Mouse (Mus musculus) urinary bladder, postnatal 10 days (tissue): ENCODE measurements around the gene Sipa1l1.

Source experiments
- DNase-seq: peaks from one replicate; pipeline ENCODE4 v3.0.0; 2022; ENCODE audit warnings: low spot score

Gene Sipa1l1

GRCm38 (mm10) chr12:82209753-82210152, 40.6 kb downstream of the Sipa1l1 start:
- no peak for DNase-seq

DNA sequence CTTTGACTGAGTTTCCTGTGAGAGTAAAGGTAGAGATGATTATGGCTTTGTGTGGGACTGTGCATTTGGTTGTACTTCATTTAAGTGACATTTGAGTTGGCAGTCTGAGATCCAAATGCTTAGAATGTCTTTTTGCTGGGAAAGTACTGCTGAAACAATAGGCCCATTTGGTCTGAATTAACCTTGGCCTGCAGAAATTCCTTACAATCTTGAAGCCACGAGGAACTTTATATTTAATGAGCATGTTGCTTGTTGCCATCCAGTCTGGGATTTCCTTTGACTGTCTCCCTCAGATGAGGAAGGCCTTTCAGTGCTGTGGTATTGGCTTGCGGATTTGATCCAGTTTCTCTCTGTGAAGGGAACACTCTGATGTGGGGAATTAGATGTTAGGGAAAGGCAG, 43.9 kb downstream of the Sipa1l1 start:
- DNase-seq: no peak

DNA sequence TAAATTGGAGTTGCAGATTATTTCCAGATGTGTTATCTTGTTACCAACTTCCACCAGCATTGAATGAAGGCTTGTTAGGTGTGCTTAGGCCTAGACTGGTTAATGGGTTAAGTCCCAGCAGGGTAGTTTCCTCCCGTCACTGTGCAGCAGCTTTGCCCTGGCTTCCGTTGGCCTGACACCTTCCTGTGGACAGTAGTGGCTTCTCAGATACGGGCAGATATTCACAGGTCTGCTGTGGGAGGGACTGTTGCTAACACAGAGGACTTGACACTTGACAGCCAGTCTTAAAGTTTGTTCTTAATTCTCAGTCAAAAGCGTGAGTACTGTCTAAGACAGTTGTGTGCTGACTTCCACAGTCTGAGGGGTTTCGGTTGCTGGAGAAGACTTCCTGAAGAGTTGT, 45.8 kb downstream of the Sipa1l1 start:
- no peak for DNase-seq

DNA sequence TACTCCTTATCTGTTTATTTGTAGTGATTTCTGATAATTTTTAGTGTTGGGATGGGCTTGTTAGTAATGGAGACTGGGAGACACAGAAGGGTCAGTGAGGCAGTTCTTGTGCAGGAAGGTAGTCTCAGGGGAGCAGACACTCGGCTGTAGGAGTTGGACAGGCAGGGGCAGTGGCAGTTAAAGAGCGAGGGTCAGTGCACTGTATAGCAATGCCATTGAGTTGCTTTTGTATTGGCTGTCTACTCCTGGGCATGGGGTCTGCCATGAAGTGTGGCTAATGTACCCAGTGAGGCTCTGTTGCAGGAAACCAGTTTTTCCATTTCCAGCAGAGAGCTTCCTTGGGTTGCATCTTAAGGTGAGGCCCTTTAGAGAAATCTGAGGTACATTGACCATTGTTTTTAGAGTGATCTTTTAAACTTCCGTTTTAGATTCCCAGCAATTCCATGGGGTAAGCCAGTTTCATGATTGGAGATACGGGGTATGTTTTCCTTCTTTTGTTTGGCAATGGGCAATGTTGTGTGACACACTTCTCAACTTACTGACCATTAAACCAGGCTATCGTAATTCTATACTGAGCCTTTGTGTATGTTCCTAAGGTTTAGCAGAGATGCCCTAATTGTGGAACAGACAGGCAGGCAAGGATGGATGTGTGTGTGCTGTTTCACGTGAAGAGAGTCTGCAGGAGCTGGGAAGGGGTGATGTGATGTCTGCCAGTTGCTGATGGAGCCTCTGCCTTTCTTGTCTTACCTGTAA, 47.9 kb downstream of the Sipa1l1 start:
- DNase-seq: no peak

- DNase-seq: no peak
Observed at GRCm38 (mm10) chr12:82218201-82218600, 49.1 kb downstream of the Sipa1l1 start.

DNA sequence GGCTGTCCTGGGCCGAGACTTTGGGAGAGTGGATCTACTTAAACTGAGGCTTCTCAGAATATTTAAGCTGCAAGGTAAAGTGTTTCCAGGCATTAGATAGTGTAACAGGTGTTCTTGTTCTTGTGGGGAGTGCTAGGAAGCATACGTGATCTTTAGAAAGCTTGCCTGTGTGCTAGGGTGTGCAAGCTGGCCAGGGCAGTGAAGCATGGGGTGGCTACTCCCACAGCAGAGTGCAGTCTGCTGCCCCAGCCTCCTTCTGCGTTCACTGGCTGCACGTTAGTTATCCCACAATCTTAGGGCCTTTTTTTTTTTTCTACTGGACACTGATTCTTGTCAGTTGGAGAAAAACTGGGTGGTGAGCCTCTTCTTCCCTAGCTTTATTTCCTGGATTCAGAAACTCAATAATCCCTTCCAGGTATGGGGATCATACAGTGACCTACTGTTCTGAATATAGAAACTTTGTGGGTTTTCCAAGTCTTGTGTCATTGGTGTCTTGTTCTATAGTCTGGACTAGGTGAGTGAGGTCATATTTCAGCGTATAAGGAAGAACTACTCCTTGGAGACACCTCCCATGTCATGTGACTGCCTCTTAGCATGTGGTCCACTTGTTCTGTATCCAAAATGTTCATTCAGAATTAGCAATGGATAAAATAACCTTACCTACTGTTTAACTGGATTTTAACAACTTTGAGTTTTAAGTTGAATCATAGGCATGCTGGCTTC, 51.4 kb downstream of the Sipa1l1 start:
- no peak for DNase-seq

GRCm38 (mm10) chr12:82223126-82223815, 54.2 kb downstream of the Sipa1l1 start:
- no peak for DNase-seq

GRCm38 (mm10) chr12:82224848-82225247, 55.7 kb downstream of the Sipa1l1 start:
- DNase-seq: no peak

DNA sequence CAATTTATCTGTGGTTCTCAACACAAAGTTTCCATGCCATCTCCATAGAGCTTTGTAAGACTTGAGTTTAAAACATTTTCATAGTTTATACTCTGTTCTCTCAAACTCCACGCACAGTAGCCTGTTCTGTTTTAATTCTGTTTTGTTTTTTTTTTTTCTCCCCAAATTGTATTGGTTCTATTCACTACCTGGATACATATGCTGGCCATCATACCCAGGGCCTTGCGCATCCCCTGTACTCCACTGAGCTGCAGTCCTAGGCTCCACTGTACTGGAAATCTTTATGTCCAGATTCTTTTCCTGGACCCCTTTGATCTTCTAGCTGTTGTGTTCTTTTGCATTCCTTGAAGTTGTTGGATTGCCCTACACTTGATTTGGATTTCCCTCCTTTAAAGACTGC, 56.2 kb downstream of the Sipa1l1 start:
- DNase-seq: no peak

DNA sequence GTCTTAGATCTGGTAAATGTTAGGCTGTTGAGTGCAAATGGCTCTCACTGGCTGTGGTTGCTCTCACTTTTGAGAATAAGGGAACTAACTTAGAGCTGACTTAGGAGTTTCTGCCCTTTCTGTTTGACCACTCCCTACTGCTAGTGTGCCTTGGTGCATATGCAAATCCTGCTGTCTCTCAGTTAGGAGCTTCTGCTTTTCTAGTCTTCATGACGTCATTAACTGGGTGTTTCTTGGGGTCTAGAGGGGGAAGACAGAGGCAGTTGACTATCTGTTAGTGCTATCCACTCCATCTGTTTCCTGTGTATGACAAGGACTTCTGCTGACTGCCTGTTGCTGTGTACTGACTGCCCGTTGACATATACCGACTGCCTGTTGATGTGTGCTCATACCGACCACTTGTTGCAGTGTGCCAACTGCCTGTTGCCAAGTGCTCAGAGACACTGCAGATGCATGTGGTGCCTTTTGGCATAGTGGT, 56.7 kb downstream of the Sipa1l1 start:
- DNase-seq: no peak

GRCm38 (mm10) chr12:82226311-82227066, 57.4 kb downstream of the Sipa1l1 start:
- no peak for DNase-seq

DNA sequence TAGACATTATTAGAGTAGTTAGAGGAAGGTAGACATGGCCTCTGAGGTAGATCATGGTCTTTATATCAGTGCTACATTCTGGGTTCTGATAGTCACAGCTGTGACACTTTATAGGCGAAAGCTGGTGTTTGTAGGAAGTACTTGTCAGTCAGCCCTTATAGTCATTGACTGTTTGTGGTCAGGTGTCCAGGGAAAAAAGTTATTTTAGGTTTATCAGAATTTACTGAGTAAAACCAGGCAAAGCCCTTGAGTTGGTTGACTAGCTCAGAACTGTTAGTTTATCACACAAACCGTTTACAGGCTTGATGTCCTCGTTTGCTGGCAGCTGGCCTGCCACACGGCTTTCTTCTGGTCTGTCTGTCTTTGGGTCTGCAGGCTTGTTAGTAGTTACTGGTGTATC, 61.0 kb downstream of the Sipa1l1 start:
- DNase-seq: no peak

DNA sequence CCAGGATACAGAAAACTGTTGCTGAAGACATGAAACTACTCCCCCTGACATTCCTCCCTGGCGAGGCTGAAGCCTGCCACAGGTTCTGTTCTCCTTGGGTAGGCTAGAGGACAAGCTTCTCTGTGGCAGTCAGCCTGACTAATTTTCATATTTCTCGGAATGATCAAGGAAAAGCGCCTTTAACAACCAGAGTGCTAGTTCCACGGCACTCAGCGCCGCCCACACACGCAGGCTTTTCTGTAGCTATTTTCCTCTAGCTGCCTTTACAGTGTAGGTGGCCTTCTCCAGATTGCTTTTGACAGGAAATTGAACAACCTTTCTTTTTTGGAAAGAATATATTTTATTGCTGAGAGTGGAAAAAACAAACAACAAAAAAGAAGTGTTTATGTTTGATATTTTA, 62.1 kb downstream of the Sipa1l1 start:
- DNase-seq: no peak

GRCm38 (mm10) chr12:82233177-82233576, 64.1 kb downstream of the Sipa1l1 start:
- DNase-seq: no peak

DNA sequence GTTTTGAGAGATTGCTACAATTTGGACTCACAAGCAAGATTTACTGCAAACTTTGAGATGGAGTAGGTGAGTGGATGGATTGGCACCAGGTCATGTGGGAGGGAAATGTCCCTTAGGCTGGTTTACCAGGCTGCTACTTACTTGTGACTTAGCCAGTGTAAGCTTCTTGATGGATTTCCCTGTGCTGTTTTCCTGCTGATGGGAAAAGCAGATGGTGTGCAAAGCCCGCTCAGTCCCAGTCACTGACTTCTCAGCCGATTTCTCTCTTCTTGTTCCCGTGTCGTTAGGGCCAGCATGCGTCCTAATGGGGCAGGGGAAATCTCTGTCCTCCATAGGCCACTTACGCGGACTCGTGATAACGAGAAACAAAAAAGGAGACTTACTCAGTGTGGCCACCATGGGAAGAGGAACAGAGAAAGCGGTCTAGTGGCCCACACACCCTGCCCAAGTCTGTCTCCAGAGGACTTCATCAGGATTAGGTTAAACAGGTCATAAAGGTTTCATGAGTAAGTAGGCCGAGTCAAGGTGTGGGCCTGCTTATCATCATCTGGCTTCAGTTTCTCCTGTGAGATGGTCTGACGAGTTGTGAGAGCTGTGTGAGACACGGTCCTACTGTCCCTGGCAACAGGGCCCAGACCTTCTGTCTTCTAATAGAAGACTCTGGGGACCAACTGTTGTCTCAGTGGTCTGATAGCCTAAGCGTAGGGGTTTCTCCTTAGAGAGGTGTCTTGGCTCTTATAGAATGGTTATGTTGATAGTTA, 65.5 kb downstream of the Sipa1l1 start:
- no peak for DNase-seq

- DNase-seq: no peak
Observed at GRCm38 (mm10) chr12:82237095-82237494, 68.0 kb downstream of the Sipa1l1 start.

GRCm38 (mm10) chr12:82237946-82238345, 68.8 kb downstream of the Sipa1l1 start:
- DNase-seq: no peak

DNA sequence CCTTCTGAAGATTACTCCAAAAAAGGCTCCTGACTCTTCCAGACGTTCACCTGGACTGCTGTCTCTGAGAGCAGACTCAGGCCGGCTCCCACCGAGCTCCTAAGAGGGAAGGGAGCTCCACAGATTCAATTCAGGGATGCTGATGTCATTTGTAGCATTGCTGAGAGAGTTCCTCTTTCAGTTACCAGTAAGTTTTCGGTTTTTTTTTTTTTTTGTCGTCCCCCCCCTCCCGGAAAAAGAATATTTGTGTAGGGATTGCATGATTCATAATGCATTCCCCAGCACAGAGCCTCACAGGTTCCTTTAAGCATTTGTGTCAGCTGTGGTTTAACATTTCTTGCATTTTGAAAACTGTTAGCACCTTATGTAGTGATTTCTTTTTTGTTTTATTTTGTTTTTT, 71.6 kb downstream of the Sipa1l1 start:
- no peak for DNase-seq

GRCm38 (mm10) chr12:82245219-82245618, 76.1 kb downstream of the Sipa1l1 start:
- DNase-seq: no peak

- DNase-seq: no peak
Observed at GRCm38 (mm10) chr12:82246422-82246821, 77.3 kb downstream of the Sipa1l1 start.
